Mouse (Mus musculus): ENCODE data around the gene Rpl22. TPM values are rescaled to one million over a fixed set of nuclear protein-coding genes. Genes with fewer than 3 reads are reported as not detected.

The Rpl22 gene
- polyA plus RNA-seq, 1 experiment from 2014 or later, result 190 TPM

- Histone ChIP-seq H3K4me3 (ENCODE audit: low read length) (no peak overlapping the region), H3K9me3 (replicated peaks; ENCODE audit: control insufficient read depth, low read length) (no peaks in the 10 kb centered on the region), H3K4me1 (ENCODE audit: control insufficient read depth, insufficient read depth, low read length) (peaks cover 10% of the 10 kb centered on the region), H3K27ac (ENCODE audit: low read length) (no peak overlapping the region), H3K9ac (ENCODE audit: low read length) (no peak overlapping the region), H3K36me3 (ENCODE audit: control insufficient read depth, insufficient read depth) (no peaks in the 10 kb centered on the region), H3K27me3 (ENCODE audit: control insufficient read depth, insufficient read depth, low read length) (peaks cover 5% of the 10 kb centered on the region), H3K4me2 (ENCODE audit: low read depth, low read length) (no peak overlapping the region)
- ATAC-seq (replicated peaks; ENCODE audit: extremely low read depth, insufficient read depth, low FRiP score), result no peak
- 58% methylated on average over 5 of the region's 5 CpGs for WGBS
Observed at GRCm38 (mm10) chr4:152321464-152321863, 4.1 kb upstream of the Rpl22 start.

DNA sequence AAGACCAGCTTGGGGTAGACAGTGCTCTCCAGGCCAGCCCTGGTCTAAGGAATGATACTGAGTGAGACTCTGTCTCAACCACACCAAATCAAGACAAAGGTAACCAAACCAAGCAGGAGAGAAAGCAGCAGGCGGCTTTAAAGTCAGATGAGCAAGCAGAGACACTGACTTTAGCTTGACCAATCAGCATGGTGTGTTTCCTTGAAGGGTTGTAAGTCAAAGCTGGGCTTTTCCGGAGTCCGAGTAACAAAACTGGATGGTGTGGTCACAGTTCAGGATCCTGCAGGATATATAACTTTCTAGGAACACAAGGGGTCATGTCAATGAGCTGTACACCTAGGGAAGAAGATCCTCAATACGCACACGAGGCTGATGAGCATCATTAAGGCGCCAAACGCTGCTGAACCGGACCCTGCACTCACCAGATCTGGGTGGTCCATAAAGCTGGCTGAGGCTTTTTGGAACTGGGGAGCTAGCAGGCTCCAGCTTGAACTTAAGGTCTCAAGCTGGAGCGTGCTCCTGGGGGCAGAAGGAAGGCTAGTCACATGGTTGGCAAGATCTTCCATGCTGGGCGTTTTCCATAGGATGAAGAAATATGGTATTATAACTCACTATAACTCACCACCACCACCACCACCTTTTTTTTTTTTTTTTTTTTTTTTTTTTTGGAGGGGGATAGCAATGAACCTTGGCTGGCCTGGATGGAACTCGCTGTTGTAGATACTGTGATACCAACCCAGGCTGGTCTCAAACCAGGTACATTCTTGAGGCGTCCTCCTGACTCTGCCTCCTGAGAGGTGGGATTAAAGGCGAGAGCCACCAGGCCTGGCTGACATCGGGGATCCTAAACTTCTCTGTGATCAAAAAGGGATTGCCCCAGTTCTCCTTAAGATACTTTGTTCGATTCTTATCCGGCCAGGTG lies 640 bp upstream of the Rpl22 start:
- H3K4me2 ChIP-seq (ENCODE audit: low read depth, low read length), result peak overlapping the region; percentile 61
- peak overlapping the region; percentile 83 for H3K4me3 ChIP-seq (ENCODE audit: low read length)
- peak overlapping the region; percentile 66 for H3K9ac ChIP-seq (ENCODE audit: low read length)
- H3K36me3 ChIP-seq (ENCODE audit: control insufficient read depth, insufficient read depth), result peaks cover 17% of the 10 kb centered on the region
- 43% methylated on average over 16 of the region's 16 CpGs for WGBS
- no peaks in the 10 kb centered on the region for H3K9me3 ChIP-seq (replicated peaks; ENCODE audit: control insufficient read depth, low read length)
- H3K4me1 ChIP-seq (ENCODE audit: control insufficient read depth, insufficient read depth, low read length), result peaks cover 19% of the 10 kb centered on the region
- H3K27ac ChIP-seq (ENCODE audit: low read length), result peak overlapping the region; percentile 47
- peak; percentile 15 for ATAC-seq (replicated peaks; ENCODE audit: extremely low read depth, insufficient read depth, low FRiP score)
- H3K27me3 ChIP-seq (ENCODE audit: control insufficient read depth, insufficient read depth, low read length), result no peaks in the 10 kb centered on the region

GRCm38 (mm10) chr4:152326543-152326942 lies 1.0 kb downstream of the Rpl22 start:
- Histone ChIP-seq H3K36me3 (ENCODE audit: control insufficient read depth, insufficient read depth) (peaks cover 33% of the 10 kb centered on the region), H3K4me2 (ENCODE audit: low read depth, low read length) (peak overlapping the region; percentile 96), H3K9ac (ENCODE audit: low read length) (peak overlapping the region; percentile 92), H3K9me3 (replicated peaks; ENCODE audit: control insufficient read depth, low read length) (no peaks in the 10 kb centered on the region), H3K4me1 (ENCODE audit: control insufficient read depth, insufficient read depth, low read length) (peaks cover 19% of the 10 kb centered on the region), H3K27me3 (ENCODE audit: control insufficient read depth, insufficient read depth, low read length) (no peaks in the 10 kb centered on the region), H3K4me3 (ENCODE audit: low read length) (peak overlapping the region; percentile 83), H3K27ac (ENCODE audit: low read length) (no peak overlapping the region)
- no peak for ATAC-seq (replicated peaks; ENCODE audit: extremely low read depth, insufficient read depth, low FRiP score)
- 2% methylated on average over 11 of the region's 11 CpGs for WGBS

GRCm38 (mm10) chr4:152328691-152329090 lies 3.1 kb downstream of the Rpl22 start:
- Histone ChIP-seq H3K27me3 (ENCODE audit: control insufficient read depth, insufficient read depth, low read length) (no peaks in the 10 kb centered on the region), H3K4me3 (ENCODE audit: low read length) (no peak overlapping the region), H3K36me3 (ENCODE audit: control insufficient read depth, insufficient read depth) (peaks cover 44% of the 10 kb centered on the region), H3K4me1 (ENCODE audit: control insufficient read depth, insufficient read depth, low read length) (peaks cover 19% of the 10 kb centered on the region), H3K27ac (ENCODE audit: low read length) (no peak overlapping the region), H3K4me2 (ENCODE audit: low read depth, low read length) (no peak overlapping the region), H3K9me3 (replicated peaks; ENCODE audit: control insufficient read depth, low read length) (no peaks in the 10 kb centered on the region), H3K9ac (ENCODE audit: low read length) (no peak overlapping the region)
- 79% methylated on average over 6 of the region's 6 CpGs for WGBS
- no peak for ATAC-seq (replicated peaks; ENCODE audit: extremely low read depth, insufficient read depth, low FRiP score)

DNA sequence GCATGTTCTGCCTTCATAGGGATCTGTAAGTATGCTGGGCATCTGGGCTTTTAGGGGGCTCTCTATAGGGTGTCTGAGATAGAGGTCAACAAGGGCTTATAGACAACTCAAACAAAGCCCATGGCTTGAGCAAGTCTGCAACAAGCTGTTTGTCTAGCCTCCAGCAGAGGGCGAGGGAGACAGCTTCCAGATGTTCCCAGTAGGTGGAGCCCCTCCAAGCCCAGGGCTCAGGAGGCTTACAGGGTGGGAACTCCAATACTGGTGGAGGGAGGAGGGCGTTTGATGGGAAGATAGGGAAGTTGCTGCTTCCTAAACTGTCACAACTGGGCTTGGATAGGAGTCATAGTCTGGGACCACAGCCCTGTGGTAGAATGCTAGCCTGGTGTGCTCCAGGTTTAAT lies 7.4 kb downstream of the Rpl22 start:
- no peak overlapping the region for H3K9ac ChIP-seq (ENCODE audit: low read length)
- H3K4me3 ChIP-seq (ENCODE audit: low read length), result no peak overlapping the region
- H3K4me1 ChIP-seq (ENCODE audit: control insufficient read depth, insufficient read depth, low read length), result 0 out of 2 replicates have a peak, but pooled peaks cover 2% of the 10 kb centered on the region
- 40% methylated on average over 2 of the region's 2 CpGs for whole genome bisulfite sequencing
- peaks cover 12% of the 10 kb centered on the region for H3K27me3 ChIP-seq (ENCODE audit: control insufficient read depth, insufficient read depth, low read length)
- no peaks in the 10 kb centered on the region for H3K9me3 ChIP-seq (replicated peaks; ENCODE audit: control insufficient read depth, low read length)
- peak; percentile 47 for ATAC-seq (replicated peaks; ENCODE audit: extremely low read depth, insufficient read depth, low FRiP score)
- peaks cover 60% of the 10 kb centered on the region for H3K36me3 ChIP-seq (ENCODE audit: control insufficient read depth, insufficient read depth)
- no peak overlapping the region for H3K27ac ChIP-seq (ENCODE audit: low read length)
- H3K4me2 ChIP-seq (ENCODE audit: low read depth, low read length), result no peak overlapping the region

GRCm38 (mm10) chr4:152333587-152333986 lies 8.0 kb downstream of the Rpl22 start:
- Histone ChIP-seq H3K36me3 (ENCODE audit: control insufficient read depth, insufficient read depth) (peaks cover 56% of the 10 kb centered on the region), H3K4me2 (ENCODE audit: low read depth, low read length) (no peak overlapping the region), H3K9me3 (replicated peaks; ENCODE audit: control insufficient read depth, low read length) (no peaks in the 10 kb centered on the region), H3K4me3 (ENCODE audit: low read length) (no peak overlapping the region), H3K4me1 (ENCODE audit: control insufficient read depth, insufficient read depth, low read length) (peaks cover 2% of the 10 kb centered on the region), H3K27ac (ENCODE audit: low read length) (no peak overlapping the region), H3K27me3 (ENCODE audit: control insufficient read depth, insufficient read depth, low read length) (peaks cover 18% of the 10 kb centered on the region), H3K9ac (ENCODE audit: low read length) (no peak overlapping the region)
- no peak for ATAC-seq (replicated peaks; ENCODE audit: extremely low read depth, insufficient read depth, low FRiP score)
- WGBS, result 93% methylated on average over 12 of the region's 12 CpGs

- Histone ChIP-seq H3K9me3 (replicated peaks; ENCODE audit: control insufficient read depth, low read length) (no peaks in the 10 kb centered on the region), H3K9ac (ENCODE audit: low read length) (no peak overlapping the region), H3K27ac (ENCODE audit: low read length) (no peak overlapping the region), H3K27me3 (ENCODE audit: control insufficient read depth, insufficient read depth, low read length) (peaks cover 47% of the 10 kb centered on the region), H3K4me3 (ENCODE audit: low read length) (no peak overlapping the region), H3K4me2 (ENCODE audit: low read depth, low read length) (no peak overlapping the region), H3K4me1 (ENCODE audit: control insufficient read depth, insufficient read depth, low read length) (peaks cover 6% of the 10 kb centered on the region), H3K36me3 (ENCODE audit: control insufficient read depth, insufficient read depth) (peaks cover 25% of the 10 kb centered on the region)
- 27% methylated on average over 6 of the region's 6 CpGs for WGBS
- no peak for ATAC-seq (replicated peaks; ENCODE audit: extremely low read depth, insufficient read depth, low FRiP score)
Observed at GRCm38 (mm10) chr4:152337772-152338171, 12.2 kb downstream of the Rpl22 start.

GRCm38 (mm10) chr4:152338419-152339292 lies 13.1 kb downstream of the Rpl22 start, which contains the start of gene Chd5:
Gene Chd5, plus strand, starts transcription at chr4:152338651.
- peaks cover 56% of the 10 kb centered on the region for H3K27me3 ChIP-seq (ENCODE audit: control insufficient read depth, insufficient read depth, low read length)
- 2% methylated on average over 98 of the region's 120 CpGs for WGBS
- peaks cover 6% of the 10 kb centered on the region for H3K4me1 ChIP-seq (ENCODE audit: control insufficient read depth, insufficient read depth, low read length)
- peak within 1 kb of the TSS; percentile 92 for H3K4me2 ChIP-seq (ENCODE audit: low read depth, low read length)
- peak within 1 kb of the TSS; percentile 53 for H3K4me3 ChIP-seq (ENCODE audit: low read length)
- ATAC-seq (replicated peaks; ENCODE audit: extremely low read depth, insufficient read depth, low FRiP score), result no peak
- H3K27ac ChIP-seq (ENCODE audit: low read length), result no peak within 1 kb of the TSS
- H3K9ac ChIP-seq (ENCODE audit: low read length), result peak within 1 kb of the TSS; percentile 48
- H3K36me3 ChIP-seq (ENCODE audit: control insufficient read depth, insufficient read depth), result peaks cover 17% of the 10 kb centered on the region
- H3K9me3 ChIP-seq (replicated peaks; ENCODE audit: control insufficient read depth, low read length), result no peaks in the 10 kb centered on the region
